Mouse (Mus musculus): Measurements from ENCODE around the gene Cdkn3.
"Not testable (repeated sequence)": the region's sequence is repeated elsewhere in the genome, so short reads cannot be mapped to it uniquely, and the experiment has no call there.

The Cdkn3 gene

GRCm38 (mm10) chr14:46760355-46761029 lies at the start of gene Cdkn3:
Gene Cdkn3 (plus strand): TSS chr14:46760541.
- DNase-seq (ENCODE audit: low read depth, low spot score) = peak; percentile 81

DNA sequence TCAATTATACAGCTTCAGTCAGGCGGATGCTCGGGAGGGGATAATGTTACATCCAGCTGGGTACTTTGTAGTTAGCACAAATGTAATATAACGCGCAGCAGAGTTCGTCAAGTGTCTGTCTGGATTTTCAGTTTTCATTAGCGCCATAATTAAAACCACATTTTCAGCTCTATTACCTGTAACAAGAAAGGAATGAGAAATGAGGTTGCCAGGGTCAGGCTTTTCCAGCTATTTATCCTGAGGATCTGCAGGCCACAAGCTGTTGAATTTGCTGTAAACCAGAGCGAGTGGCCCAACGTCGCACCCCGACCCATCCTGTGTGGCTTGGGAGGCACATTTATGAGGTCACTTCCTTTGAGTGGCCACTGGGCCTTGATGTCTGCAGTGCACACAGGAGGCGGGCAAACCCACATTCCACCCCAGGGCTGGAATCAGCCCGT lies 41.8 kb upstream of the Cdkn3 start:
- no peak for DNase-seq (ENCODE audit: low read depth, low spot score)

GRCm38 (mm10) chr14:46722031-46722430 lies 38.3 kb upstream of the Cdkn3 start:
- peak; percentile 3 for DNase-seq (ENCODE audit: low read depth, low spot score)

DNA sequence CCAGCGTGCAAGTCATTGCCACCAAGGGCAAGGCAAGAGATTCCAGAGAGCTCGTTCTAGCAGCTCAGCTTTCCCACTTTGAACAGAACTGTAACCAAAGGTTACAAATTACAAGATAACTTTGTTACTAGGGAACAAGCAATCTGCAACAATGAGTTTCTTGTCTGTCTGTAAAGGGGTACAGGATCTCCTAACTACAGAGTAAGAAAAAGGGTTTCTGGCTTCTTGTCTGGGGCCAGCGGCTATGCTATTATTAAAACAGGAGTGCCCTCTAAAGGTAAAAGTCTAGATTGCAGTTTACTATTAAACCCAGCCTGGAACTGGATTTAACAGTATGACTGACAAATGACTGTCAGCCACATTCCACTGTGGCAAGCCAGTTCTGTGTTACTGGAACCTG lies 36.5 kb upstream of the Cdkn3 start:
- DNase-seq (ENCODE audit: low read depth, low spot score) = peak; percentile 42

- no peak for DNase-seq (ENCODE audit: low read depth, low spot score)
Measured at GRCm38 (mm10) chr14:46724941-46725340, 35.4 kb upstream of the Cdkn3 start.

GRCm38 (mm10) chr14:46725743-46726142 lies 34.6 kb upstream of the Cdkn3 start:
- DNase-seq (ENCODE audit: low read depth, low spot score) = peak; percentile 3

- no peak for DNase-seq (ENCODE audit: low read depth, low spot score)
Measured at GRCm38 (mm10) chr14:46734262-46734661, 26.1 kb upstream of the Cdkn3 start.

DNA sequence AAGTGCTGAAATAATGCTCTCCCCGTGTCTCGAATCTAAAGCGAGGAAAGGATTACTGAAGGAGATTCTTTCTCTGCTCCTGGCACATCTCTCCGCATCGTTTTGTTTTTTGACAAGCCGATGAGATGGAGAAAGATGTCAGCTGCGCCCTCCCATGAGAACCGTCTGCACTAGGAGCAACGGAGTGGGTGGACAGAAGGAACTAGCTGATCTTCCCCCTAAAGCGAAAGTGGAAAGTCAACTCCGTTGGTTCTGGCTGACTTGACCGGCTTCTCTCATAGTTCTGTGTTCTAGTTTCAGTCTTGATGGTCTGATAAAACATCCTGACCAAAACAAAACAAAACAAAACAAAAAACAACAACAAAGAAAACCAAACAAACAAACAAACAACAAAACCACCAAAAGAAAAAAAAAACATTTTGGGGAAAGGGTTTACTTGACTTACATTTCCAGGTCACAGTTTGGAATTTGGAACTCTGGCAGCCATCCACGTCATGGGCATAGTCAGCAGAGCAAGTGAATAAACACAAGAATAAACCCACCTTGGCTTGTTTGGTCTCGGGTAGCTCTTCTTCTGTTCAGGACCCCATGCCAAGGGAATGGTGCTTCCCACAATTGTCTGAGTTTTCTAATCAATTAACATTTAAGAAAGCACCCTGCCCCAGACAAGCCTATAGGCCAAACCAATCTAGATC lies 25.4 kb upstream of the Cdkn3 start:
- no peak for DNase-seq (ENCODE audit: low read depth, low spot score)

- DNase-seq (ENCODE audit: low read depth, low spot score) = no peak
Measured at GRCm38 (mm10) chr14:46736366-46736765, 24.0 kb upstream of the Cdkn3 start.

GRCm38 (mm10) chr14:46737346-46737745 lies 23.0 kb upstream of the Cdkn3 start:
- DNase-seq (ENCODE audit: low read depth, low spot score) = not testable (repeated sequence)

GRCm38 (mm10) chr14:46742674-46743073 lies 17.7 kb upstream of the Cdkn3 start:
- DNase-seq (ENCODE audit: low read depth, low spot score) = no peak

DNA sequence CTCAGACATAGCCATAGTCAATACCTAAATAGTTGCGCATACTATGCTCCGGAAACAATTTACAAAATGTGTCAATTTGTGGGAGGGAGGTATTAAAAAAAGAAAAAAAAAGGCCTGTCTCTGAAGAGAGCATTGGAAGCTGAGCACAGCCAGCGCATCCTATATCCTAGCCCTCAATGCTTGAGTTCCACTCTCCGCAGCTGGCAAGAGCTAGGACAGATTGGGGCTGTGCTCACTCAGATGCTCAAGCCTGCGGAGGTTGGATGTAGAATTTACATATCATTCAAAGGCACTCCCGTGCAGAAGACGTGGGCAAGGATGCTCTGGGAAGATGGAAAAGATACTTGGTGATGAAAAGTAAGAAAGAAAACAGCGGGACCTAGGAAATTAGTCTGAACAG lies 14.9 kb upstream of the Cdkn3 start:
- DNase-seq (ENCODE audit: low read depth, low spot score) = no peak

DNA sequence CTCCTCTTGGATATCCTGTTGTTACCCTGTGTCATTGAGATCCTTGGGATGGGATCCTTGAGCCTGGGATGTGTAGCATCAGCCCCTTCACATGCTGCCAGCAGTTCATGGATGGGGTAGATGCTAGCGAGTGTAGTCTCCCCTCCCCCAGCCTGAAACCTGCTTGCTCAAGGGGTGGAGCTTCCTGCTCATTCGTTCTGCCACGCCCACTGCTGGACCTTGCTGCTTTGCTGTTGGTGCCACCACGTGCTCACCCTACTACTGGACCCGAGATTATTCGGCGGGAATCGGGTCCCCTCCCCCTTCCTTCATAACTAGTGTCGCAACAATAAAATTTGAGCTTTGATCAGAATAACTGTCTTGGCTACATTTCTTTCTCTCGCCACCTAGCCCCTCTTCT lies 6.0 kb upstream of the Cdkn3 start:
- not testable (repeated sequence) for DNase-seq (ENCODE audit: low read depth, low spot score)

- no peak for DNase-seq (ENCODE audit: low read depth, low spot score)
Measured at GRCm38 (mm10) chr14:46755851-46756250, 4.5 kb upstream of the Cdkn3 start.

DNA sequence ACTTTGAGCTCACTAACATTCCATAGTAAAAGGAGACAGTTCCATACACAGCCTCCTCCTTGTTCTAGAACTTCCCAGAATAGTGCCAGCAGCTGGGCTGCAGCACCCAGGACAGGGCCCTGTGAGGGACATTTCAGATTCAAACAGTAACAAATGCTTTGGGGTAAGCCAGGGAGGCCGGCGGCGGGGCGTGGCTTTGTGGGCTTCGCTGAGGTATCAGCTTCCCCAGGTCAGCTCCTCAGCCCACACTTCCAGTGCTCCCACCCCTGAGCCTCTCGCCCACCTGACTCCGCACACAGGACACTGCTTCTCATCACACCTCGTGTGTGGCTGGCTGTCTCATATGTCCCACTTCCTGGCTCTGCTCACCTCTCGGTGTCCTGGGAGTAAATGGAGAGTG lies 2.6 kb upstream of the Cdkn3 start:
- no peak for DNase-seq (ENCODE audit: low read depth, low spot score)

DNA sequence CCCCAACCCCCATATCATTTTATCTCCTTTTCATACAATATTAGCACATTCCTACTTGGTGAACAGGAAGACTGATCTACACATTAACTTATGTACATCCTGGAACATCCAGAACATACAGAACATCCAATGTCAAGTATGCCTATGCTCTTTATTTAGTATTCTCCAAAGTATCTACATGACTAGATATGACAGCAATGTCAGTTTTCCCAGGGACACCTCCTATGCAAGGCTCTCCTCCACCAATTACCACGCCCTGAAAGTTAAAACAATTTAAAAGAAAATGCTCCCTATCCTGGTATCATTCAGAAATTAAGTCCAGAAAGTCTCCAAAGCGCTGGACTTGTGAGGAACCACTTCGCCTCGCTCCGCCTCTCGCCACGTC lies 379 bp upstream of the Cdkn3 start:
- no peak for DNase-seq (ENCODE audit: low read depth, low spot score)

- DNase-seq (ENCODE audit: low read depth, low spot score) = no peak
Measured at GRCm38 (mm10) chr14:46761186-46761585, 845 bp downstream of the Cdkn3 start.

DNA sequence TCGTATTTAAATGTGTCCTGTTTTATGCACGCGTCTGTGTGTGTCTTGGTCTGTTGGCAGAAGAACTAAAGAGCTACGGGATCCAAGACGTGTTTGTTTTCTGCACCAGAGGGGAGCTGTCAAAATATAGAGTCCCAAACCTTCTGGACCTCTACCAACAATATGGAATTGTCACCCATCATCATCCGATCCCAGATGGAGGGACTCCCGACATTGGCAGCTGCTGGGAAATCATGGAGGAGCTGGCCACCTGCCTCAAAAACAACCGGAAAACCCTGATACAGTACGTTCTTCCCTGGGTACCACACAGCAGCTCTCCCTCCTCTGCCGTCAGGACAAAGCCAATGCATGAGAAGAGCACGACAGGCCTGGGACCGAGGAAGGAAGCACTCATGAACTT lies 6.8 kb downstream of the Cdkn3 start:
- DNase-seq (ENCODE audit: low read depth, low spot score) = no peak

DNA sequence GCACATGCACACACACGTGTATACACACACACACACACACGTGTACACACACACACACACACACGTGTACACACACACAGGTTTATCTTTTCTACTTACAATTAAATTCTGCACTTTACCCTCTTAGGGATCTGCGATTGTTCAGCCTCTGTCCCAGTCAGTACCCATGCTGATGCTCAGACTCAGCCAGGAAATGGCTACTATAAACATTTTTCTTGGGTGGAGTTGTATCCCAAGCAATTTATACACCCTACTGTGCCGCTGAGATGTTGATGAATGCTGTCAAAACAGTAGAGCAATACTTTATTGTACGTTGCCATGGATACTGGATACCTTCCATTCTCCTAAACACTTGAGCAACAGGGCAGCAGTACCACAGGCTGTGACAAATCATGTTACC lies 9.7 kb downstream of the Cdkn3 start:
- DNase-seq (ENCODE audit: low read depth, low spot score) = no peak

GRCm38 (mm10) chr14:46778756-46779155 lies 18.4 kb downstream of the Cdkn3 start:
- DNase-seq (ENCODE audit: low read depth, low spot score) = no peak

GRCm38 (mm10) chr14:46779217-46779616 lies 18.9 kb downstream of the Cdkn3 start:
- no peak for DNase-seq (ENCODE audit: low read depth, low spot score)

DNA sequence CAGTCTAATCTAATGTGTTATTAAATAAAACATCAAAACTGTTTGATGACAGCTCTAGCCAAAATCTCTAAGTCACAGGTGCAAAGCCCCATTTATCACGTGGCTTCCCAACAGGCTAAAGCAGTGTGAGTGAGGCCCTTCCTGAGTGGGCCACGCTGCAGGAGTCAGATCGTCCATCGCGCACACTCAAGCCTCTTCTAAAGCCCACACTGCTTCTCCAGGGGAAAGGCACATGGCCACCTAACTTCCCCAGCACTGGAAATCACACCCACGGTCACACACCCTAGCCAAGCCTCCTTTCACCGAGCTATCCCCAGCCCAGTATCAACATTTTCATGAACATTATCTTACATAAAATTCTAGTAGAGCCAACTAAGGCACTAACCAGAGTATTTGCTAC lies 20.7 kb downstream of the Cdkn3 start:
- no peak for DNase-seq (ENCODE audit: low read depth, low spot score)

DNA sequence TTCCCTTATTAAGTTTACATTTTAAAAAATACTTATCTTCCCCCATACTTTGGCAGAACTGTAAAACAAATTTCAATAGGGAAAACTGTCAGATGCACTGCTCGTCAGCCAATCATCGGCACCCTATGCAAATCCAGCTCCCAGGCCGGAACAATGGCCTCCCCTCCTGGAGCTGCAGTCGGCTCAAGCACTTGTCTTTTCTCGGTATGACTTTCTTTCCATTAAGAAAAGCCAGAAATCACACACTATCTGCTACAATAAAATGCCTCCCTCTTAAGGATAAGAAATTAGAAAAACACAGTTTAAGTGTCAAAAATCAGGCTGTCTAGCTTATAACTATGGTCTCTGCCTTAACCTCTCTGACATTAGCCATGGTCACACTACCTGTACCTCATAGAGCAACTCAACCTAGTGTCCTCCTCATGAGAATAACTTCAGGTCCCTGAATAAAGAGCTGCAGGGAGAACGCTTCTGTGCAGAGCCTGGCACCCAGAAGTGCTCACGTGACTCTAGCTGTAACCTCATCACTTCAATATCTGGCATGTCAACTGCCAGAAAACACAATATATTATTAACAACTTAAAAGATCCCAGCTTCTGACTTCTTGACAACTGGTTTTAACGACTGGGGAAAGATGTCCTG lies 22.0 kb downstream of the Cdkn3 start:
- no peak for DNase-seq (ENCODE audit: low read depth, low spot score)

Data from retina, postnatal 7 days (tissue).